Mouse (Mus musculus) neural tube, embryonic 10.5 days (tissue): ENCODE data around the gene E2f8.
A peak's percentile ranks its signal among the peaks of the same experiment; 100 is the strongest.

Source experiments
- DNase-seq: peaks from one replicate; pipeline ENCODE4 v3.0.0-alpha.2; 2017; ENCODE audit warnings: low spot score; ENCODE audit errors: extremely low spot score

The E2f8 gene

GRCm38 (mm10) chr7:48891029-48891428 lies 9.6 kb upstream of the E2f8 start:
- no peak for DNase-seq

GRCm38 (mm10) chr7:48888751-48889150 lies 7.4 kb upstream of the E2f8 start:
- no peak for DNase-seq

- DNase-seq, result no peak
Observed at GRCm38 (mm10) chr7:48887973-48888372, 6.6 kb upstream of the E2f8 start.

- DNase-seq, result no peak
Observed at GRCm38 (mm10) chr7:48884266-48884611, 2.8 kb upstream of the E2f8 start.

GRCm38 (mm10) chr7:48883525-48884265 lies 2.3 kb upstream of the E2f8 start:
- DNase-seq, result no peak

- peak; percentile 58 for DNase-seq
Observed at GRCm38 (mm10) chr7:48881971-48882609, 694 bp upstream of the E2f8 start.

GRCm38 (mm10) chr7:48880591-48881481 lies 560 bp downstream of the E2f8 start:
- DNase-seq, result peak; percentile 97

- DNase-seq, result no peak
Observed at GRCm38 (mm10) chr7:48879574-48879973, 1.8 kb downstream of the E2f8 start.

- DNase-seq, result no peak
Observed at GRCm38 (mm10) chr7:48877786-48878390, 3.5 kb downstream of the E2f8 start.

- DNase-seq, result peak; percentile 44
Observed at GRCm38 (mm10) chr7:48876526-48876925, 4.9 kb downstream of the E2f8 start.

- no peak for DNase-seq
Observed at GRCm38 (mm10) chr7:48875096-48875495, 6.3 kb downstream of the E2f8 start.

GRCm38 (mm10) chr7:48871292-48871691 lies 10.1 kb downstream of the E2f8 start:
- DNase-seq, result no peak

GRCm38 (mm10) chr7:48870579-48871180 lies 10.7 kb downstream of the E2f8 start:
- DNase-seq, result no peak

GRCm38 (mm10) chr7:48870144-48870543 lies 11.3 kb downstream of the E2f8 start:
- no peak for DNase-seq

GRCm38 (mm10) chr7:48867576-48867975 lies 13.8 kb downstream of the E2f8 start:
- no peak for DNase-seq

- DNase-seq, result no peak
Observed at GRCm38 (mm10) chr7:48864671-48865458, 16.5 kb downstream of the E2f8 start.

GRCm38 (mm10) chr7:48864199-48864598 lies 17.2 kb downstream of the E2f8 start:
- DNase-seq, result no peak

- DNase-seq, result no peak
Observed at GRCm38 (mm10) chr7:48861796-48862195, 19.6 kb downstream of the E2f8 start.

- no peak for DNase-seq
Observed at GRCm38 (mm10) chr7:48860948-48861347, 20.4 kb downstream of the E2f8 start.

GRCm38 (mm10) chr7:48859362-48859761 lies 22.0 kb downstream of the E2f8 start:
- DNase-seq, result no peak
